Mouse (Mus musculus): ENCODE measurements around the gene Flot1. TPM values are rescaled to one million over a fixed set of nuclear protein-coding genes. Genes with fewer than 3 reads are reported as not detected.

Flot1 gene
- 49.1 and 49.4 TPM in 2 replicates for polyA plus RNA-seq (2015; fragmentation: Nextera tagmentation; extraction: Ambion mirVana)

GRCm38 (mm10) chr17:35822964-35823937 lies at the start of gene Flot1:
Gene Flot1 (plus strand): TSS chr17:35823230.
- ATAC-seq, result peak; percentile 87
- under 1% methylated on average over 41 of the region's 47 CpGs for whole genome bisulfite sequencing
- Histone ChIP-seq H3K27me3 (replicated peaks) (no peaks in the 10 kb centered on the region), H3K4me2 (replicated peaks) (peak within 1 kb of the TSS; percentile 91), H3K27ac (peak within 1 kb of the TSS; percentile 87), H3K9ac (peak within 1 kb of the TSS; percentile 80), H3K4me1 (replicated peaks) (peaks cover 19% of the 10 kb centered on the region), H3K36me3 (0 out of 2 replicates have a peak, but pooled peaks cover 6% of the 10 kb centered on the region), H3K4me3 (replicated peaks) (peak within 1 kb of the TSS; percentile 74), H3K9me3 (no peaks in the 10 kb centered on the region)

- no peaks in the 10 kb centered on the region for H3K36me3 ChIP-seq
- WGBS, result 23% methylated on average over 13 of the region's 13 CpGs
- peak; percentile 78 for ATAC-seq
- H3K4me2 ChIP-seq (replicated peaks), result 0 out of 2 replicates have a peak overlapping the region, but pooled peaks have one; percentile 27
- H3K9me3 ChIP-seq, result no peaks in the 10 kb centered on the region
- H3K9ac ChIP-seq, result no peak overlapping the region
- H3K4me1 ChIP-seq (replicated peaks), result peaks cover 20% of the 10 kb centered on the region; the same call in 1 of the 2 replicates
- H3K27me3 ChIP-seq (replicated peaks), result no peaks in the 10 kb centered on the region
- peak overlapping the region; percentile 77 for H3K27ac ChIP-seq
- H3K4me3 ChIP-seq (replicated peaks), result no peak overlapping the region
Observed at GRCm38 (mm10) chr17:35776811-35777609, 46.0 kb upstream of the Flot1 start.

- Histone ChIP-seq H3K36me3 (no peaks in the 10 kb centered on the region), H3K27me3 (replicated peaks) (no peaks in the 10 kb centered on the region), H3K9ac (no peak overlapping the region), H3K4me2 (replicated peaks) (no peak overlapping the region), H3K27ac (peak overlapping the region; percentile 1; the same call in 1 of the 2 replicates), H3K4me3 (replicated peaks) (no peak overlapping the region), H3K9me3 (no peaks in the 10 kb centered on the region), H3K4me1 (replicated peaks) (peaks cover 20% of the 10 kb centered on the region; the same call in 1 of the 2 replicates)
- peak; percentile 36; the same call in 1 of the 2 replicates for ATAC-seq
- WGBS, result 41% methylated on average over 6 of the region's 6 CpGs
Observed at GRCm38 (mm10) chr17:35778965-35779364, 44.1 kb upstream of the Flot1 start.

GRCm38 (mm10) chr17:35779466-35780205 lies 43.4 kb upstream of the Flot1 start:
- no peaks in the 10 kb centered on the region for H3K36me3 ChIP-seq

DNA sequence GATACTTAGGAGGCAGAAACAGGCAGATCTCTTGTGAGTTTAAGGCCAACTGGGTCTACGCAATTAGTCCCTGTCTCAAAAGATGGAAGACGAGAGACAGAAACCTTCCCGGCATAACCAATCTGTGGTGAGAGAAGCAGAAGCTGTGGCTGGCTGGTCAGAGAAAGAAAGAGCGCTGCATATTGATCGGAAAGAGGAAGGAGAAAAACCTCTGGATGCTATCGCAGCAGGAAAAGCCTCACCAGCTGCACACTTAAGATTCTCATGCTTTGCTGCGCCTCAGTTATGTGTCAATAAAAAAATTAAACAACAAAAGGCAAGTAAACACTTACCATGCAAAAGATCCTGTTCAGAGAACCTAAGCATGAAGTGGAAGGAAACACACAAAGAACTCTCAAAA lies 42.7 kb upstream of the Flot1 start:
- 87% methylated on average over 7 of the region's 7 CpGs for WGBS
- no peak overlapping the region for H3K27ac ChIP-seq
- H3K9ac ChIP-seq, result no peak overlapping the region
- ATAC-seq, result no peak
- peaks cover 20% of the 10 kb centered on the region; the same call in 1 of the 2 replicates for H3K4me1 ChIP-seq (replicated peaks)
- no peak overlapping the region for H3K4me2 ChIP-seq (replicated peaks)
- H3K9me3 ChIP-seq, result no peaks in the 10 kb centered on the region
- H3K4me3 ChIP-seq (replicated peaks), result no peak overlapping the region
- no peaks in the 10 kb centered on the region for H3K27me3 ChIP-seq (replicated peaks)
- H3K36me3 ChIP-seq, result no peaks in the 10 kb centered on the region

More at GRCm38 (mm10) chr17:35779466-35780205, 43.4 kb upstream of the Flot1 start:
- Histone ChIP-seq H3K4me2 (replicated peaks) (no peak overlapping the region), H3K27me3 (replicated peaks) (no peaks in the 10 kb centered on the region), H3K4me3 (replicated peaks) (no peak overlapping the region), H3K9ac (no peak overlapping the region), H3K4me1 (replicated peaks) (peaks cover 20% of the 10 kb centered on the region; the same call in 1 of the 2 replicates), H3K27ac (peak overlapping the region; percentile 1; the same call in 1 of the 2 replicates), H3K9me3 (no peaks in the 10 kb centered on the region)
- 60% methylated on average over 10 of the region's 10 CpGs for WGBS
- ATAC-seq, result no peak

GRCm38 (mm10) chr17:35782398-35782797 lies 40.6 kb upstream of the Flot1 start:
- ATAC-seq, result no peak
- no peak overlapping the region for H3K4me2 ChIP-seq (replicated peaks)
- H3K9ac ChIP-seq, result no peak overlapping the region
- no peak overlapping the region for H3K4me3 ChIP-seq (replicated peaks)
- no peaks in the 10 kb centered on the region for H3K9me3 ChIP-seq
- H3K27ac ChIP-seq, result no peak overlapping the region
- no peaks in the 10 kb centered on the region for H3K27me3 ChIP-seq (replicated peaks)
- H3K4me1 ChIP-seq (replicated peaks), result peaks cover 8% of the 10 kb centered on the region; the same call in 1 of the 2 replicates
- 81% methylated on average over 2 of the region's 2 CpGs for WGBS
- H3K36me3 ChIP-seq, result no peaks in the 10 kb centered on the region

- ATAC-seq, result no peak
- H3K36me3 ChIP-seq, result no peaks in the 10 kb centered on the region
- no peaks in the 10 kb centered on the region for H3K9me3 ChIP-seq
- H3K4me3 ChIP-seq (replicated peaks), result no peak overlapping the region
- no peak overlapping the region for H3K9ac ChIP-seq
- H3K27ac ChIP-seq, result no peak overlapping the region
- WGBS, result 78% methylated on average over 5 of the region's 5 CpGs
- no peak overlapping the region for H3K4me2 ChIP-seq (replicated peaks)
- no peaks in the 10 kb centered on the region for H3K27me3 ChIP-seq (replicated peaks)
- peaks cover 5% of the 10 kb centered on the region; the same call in 1 of the 2 replicates for H3K4me1 ChIP-seq (replicated peaks)
Observed at GRCm38 (mm10) chr17:35782924-35783323, 40.1 kb upstream of the Flot1 start.

DNA sequence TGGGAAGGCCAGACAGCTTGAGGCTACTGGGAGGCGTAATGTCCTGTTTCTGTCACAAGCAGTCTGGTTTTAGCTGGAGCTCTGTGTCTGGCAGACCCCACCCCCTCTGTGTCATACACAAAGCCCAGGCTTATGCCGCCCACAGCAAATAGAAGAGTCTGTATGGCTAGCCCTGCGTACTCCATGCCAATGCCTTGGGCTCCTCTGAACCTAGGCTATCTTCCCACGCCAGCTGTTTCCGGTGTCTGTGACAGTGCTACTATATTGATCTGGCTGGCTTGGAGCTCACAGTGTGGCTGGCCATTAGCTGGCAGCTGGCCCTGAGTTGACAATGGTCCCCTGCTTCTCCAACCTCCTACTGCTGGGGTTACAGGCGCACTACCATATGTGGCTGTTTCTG lies 39.1 kb upstream of the Flot1 start:
- Histone ChIP-seq H3K9me3 (no peaks in the 10 kb centered on the region), H3K4me1 (replicated peaks) (peaks cover 4% of the 10 kb centered on the region; the same call in 1 of the 2 replicates), H3K27me3 (replicated peaks) (no peaks in the 10 kb centered on the region), H3K9ac (no peak overlapping the region), H3K4me3 (replicated peaks) (no peak overlapping the region), H3K4me2 (replicated peaks) (no peak overlapping the region), H3K27ac (no peak overlapping the region), H3K36me3 (no peaks in the 10 kb centered on the region)
- peak; percentile 66; the same call in 1 of the 2 replicates for ATAC-seq
- 66% methylated on average over 6 of the region's 6 CpGs for WGBS

GRCm38 (mm10) chr17:35785140-35785539 lies 37.9 kb upstream of the Flot1 start:
- no peak for ATAC-seq
- Histone ChIP-seq H3K27ac (no peak overlapping the region), H3K4me2 (replicated peaks) (no peak overlapping the region), H3K4me3 (replicated peaks) (no peak overlapping the region), H3K4me1 (replicated peaks) (no peaks in the 10 kb centered on the region), H3K36me3 (no peaks in the 10 kb centered on the region), H3K9ac (no peak overlapping the region), H3K9me3 (no peaks in the 10 kb centered on the region), H3K27me3 (replicated peaks) (no peaks in the 10 kb centered on the region)
- 79% methylated on average over 4 of the region's 4 CpGs for WGBS

- no peak overlapping the region for H3K4me2 ChIP-seq (replicated peaks)
- ATAC-seq, result no peak
- H3K27me3 ChIP-seq (replicated peaks), result no peaks in the 10 kb centered on the region
- no peak overlapping the region for H3K4me3 ChIP-seq (replicated peaks)
- no peak overlapping the region for H3K27ac ChIP-seq
- H3K9me3 ChIP-seq, result no peaks in the 10 kb centered on the region
- H3K36me3 ChIP-seq, result no peaks in the 10 kb centered on the region
- H3K4me1 ChIP-seq (replicated peaks), result no peaks in the 10 kb centered on the region
- H3K9ac ChIP-seq, result no peak overlapping the region
Observed at GRCm38 (mm10) chr17:35787493-35787892, 35.5 kb upstream of the Flot1 start.

DNA sequence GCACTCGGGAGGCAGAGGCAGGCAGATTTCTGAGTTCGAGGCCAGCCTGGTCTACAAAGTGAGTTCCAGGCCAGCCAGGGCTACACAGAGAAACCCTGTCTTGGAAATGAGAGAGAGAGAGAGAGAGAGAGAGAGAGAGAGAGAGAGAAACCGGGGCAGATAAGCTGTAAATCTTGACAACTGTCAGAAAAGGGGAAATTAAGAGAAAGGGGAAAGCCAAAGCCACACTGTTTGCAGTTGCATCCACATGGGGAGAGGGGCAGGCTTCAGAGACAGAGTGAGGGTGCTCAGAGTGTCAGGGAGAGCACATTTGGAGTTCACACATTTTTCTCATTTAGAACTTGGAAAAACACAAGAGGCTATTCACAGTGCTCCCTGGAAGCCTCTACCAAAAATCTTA lies 35.0 kb upstream of the Flot1 start:
- H3K4me1 ChIP-seq (replicated peaks), result no peaks in the 10 kb centered on the region
- no peaks in the 10 kb centered on the region for H3K9me3 ChIP-seq
- WGBS, result 70% methylated on average over 3 of the region's 3 CpGs
- no peak overlapping the region for H3K9ac ChIP-seq
- no peaks in the 10 kb centered on the region for H3K27me3 ChIP-seq (replicated peaks)
- H3K4me3 ChIP-seq (replicated peaks), result no peak overlapping the region
- no peak overlapping the region for H3K4me2 ChIP-seq (replicated peaks)
- ATAC-seq, result no peak
- H3K27ac ChIP-seq, result no peak overlapping the region
- H3K36me3 ChIP-seq, result no peaks in the 10 kb centered on the region
